Comparison of ENCODE assay signal across 10 mouse cellular contexts in the genomic region with DNA sequence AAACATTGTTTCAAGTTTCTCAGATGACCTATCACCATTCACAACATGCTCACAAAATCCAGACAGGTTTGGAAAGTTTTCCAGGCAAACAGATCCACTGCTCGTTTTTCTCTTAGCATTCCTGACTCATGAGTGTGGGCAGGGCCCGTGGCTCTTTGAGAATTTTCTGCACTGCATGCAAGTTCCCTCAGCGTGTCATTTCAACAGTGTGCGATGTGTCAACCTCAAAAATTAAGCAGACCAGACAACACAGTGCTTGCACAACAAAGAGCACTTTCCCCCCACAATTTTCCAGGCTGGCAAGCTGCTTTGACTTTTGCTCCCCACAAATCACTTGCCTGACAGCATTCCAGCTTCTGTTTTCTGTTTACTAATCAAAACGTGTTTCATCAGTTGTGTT.
A peak's percentile ranks its signal among the peaks of the same experiment; 100 is the strongest.
DNase-seq lines count a peak whose midpoint lies in the region; ATAC-seq and TF ChIP-seq lines count a peak whose summit lies in the region.
"Had no signal": no experiment of that assay in that cellular context is flagged by ENCODE, and none has a peak within 500 bp of the region (broad histone marks: within the 10 kb centered on the region; RNA-seq: fewer than 3 reads in every experiment).

No protein-coding gene starts in this region.

- TF ChIP-seq POLR2A in lung, adult 2 months (IDR thresholded peaks at IDR 0.05; ENCODE audit: borderline replicate concordance, extremely low read depth, low read depth, low read length): no peak

- no peak for ATAC-seq in hindbrain, embryonic 14.5 days (ENCODE audit: low FRiP score)
- ATAC-seq: inflammation-experienced regulatory T-cells, adult 6 months had no signal

- TF ChIP-seq CTCF in lung, adult 2 months (IDR thresholded peaks at IDR 0.05; ENCODE audit: insufficient read depth, low read length): no peak

- 35% methylated on average over 5 of the region's 5 CpGs for WGBS in lung, adult 2 months
- WGBS in limb, embryonic 10.5 days: 26% methylated on average over 5 of the region's 5 CpGs
- WGBS in hindbrain, embryonic 14.5 days: 43% methylated on average over 5 of the region's 5 CpGs

- DNase-seq in adrenal gland, postnatal 14 days: peak; percentile 7
- no peak for DNase-seq in adrenal gland, adult 8-10 months
- peak; percentile 2 for DNase-seq in lung, postnatal 10 days
- no peak for DNase-seq in lung, adult 2 months
- DNase-seq in embryo, embryonic 11 days: peak; percentile 21
- peak; percentile 37 for DNase-seq in limb, embryonic 10.5 days (ENCODE audit: low spot score)
- DNase-seq in cerebellum, adult 11 months: no peak
- DNase-seq in hindbrain, embryonic 14.5 days (ENCODE audit: low spot score): no peak

- no peak overlapping the region for H3K4me3 ChIP-seq in lung, adult 2 months (replicated peaks; ENCODE audit: extremely low read depth, low read depth, low read length)
- H3K4me3 ChIP-seq in limb, embryonic 10.5 days: no peak overlapping the region
- no peak overlapping the region for H3K4me3 ChIP-seq in hindbrain, embryonic 14.5 days (replicated peaks; ENCODE audit: low read length)
- H3K4me3 ChIP-seq: limb, embryonic 12.5 days had no signal

- H3K9ac ChIP-seq in hindbrain, embryonic 14.5 days: no peak overlapping the region
- H3K9ac ChIP-seq: limb, embryonic 12.5 days had no signal

- no peak overlapping the region for H3K27ac ChIP-seq in limb, embryonic 10.5 days
- H3K27ac ChIP-seq in hindbrain, embryonic 14.5 days: no peak overlapping the region
- H3K27ac ChIP-seq: limb, embryonic 12.5 days had no signal

- no peaks in the 10 kb centered on the region for H3K27me3 ChIP-seq in limb, embryonic 10.5 days (ENCODE audit: low read depth, poor library complexity, severe bottlenecking)
- H3K27me3 ChIP-seq in hindbrain, embryonic 14.5 days (ENCODE audit: control insufficient read depth, insufficient read depth, low read length): no peaks in the 10 kb centered on the region
- H3K27me3 ChIP-seq: limb, embryonic 12.5 days had no signal

- H3K36me3 ChIP-seq in limb, embryonic 10.5 days: no peaks in the 10 kb centered on the region
- no peaks in the 10 kb centered on the region for H3K36me3 ChIP-seq in hindbrain, embryonic 14.5 days (replicated peaks; ENCODE audit: control insufficient read depth, insufficient read depth)
- H3K36me3 ChIP-seq: limb, embryonic 12.5 days had no signal

- no peak overlapping the region for H3K4me2 ChIP-seq in hindbrain, embryonic 14.5 days (replicated peaks)
- H3K4me2 ChIP-seq: limb, embryonic 12.5 days had no signal

- H3K9me3 ChIP-seq in limb, embryonic 10.5 days (replicated peaks): no peaks in the 10 kb centered on the region
- H3K9me3 ChIP-seq in hindbrain, embryonic 14.5 days (ENCODE audit: control insufficient read depth, low read length): no peaks in the 10 kb centered on the region
- H3K9me3 ChIP-seq: limb, embryonic 12.5 days had no signal

- H3K4me1 ChIP-seq in lung, adult 2 months (ENCODE audit: control insufficient read depth, insufficient read depth, low read length): no peaks in the 10 kb centered on the region
- peaks cover 17% of the 10 kb centered on the region for H3K4me1 ChIP-seq in limb, embryonic 10.5 days
- no peaks in the 10 kb centered on the region for H3K4me1 ChIP-seq in hindbrain, embryonic 14.5 days (replicated peaks; ENCODE audit: control insufficient read depth, insufficient read depth, low read length)
- H3K4me1 ChIP-seq: limb, embryonic 12.5 days had no signal

Comparison
In these comparisons a context has a peak if more than half of its experiments do, and no peak if none do; other contexts are left out.
1. DNase-seq: peak in adrenal gland, postnatal 14 days (single experiment), lung, postnatal 10 days (single experiment), embryo, embryonic 11 days (single experiment) and limb, embryonic 10.5 days (single experiment); none in adrenal gland, adult 8-10 months (single experiment), lung, adult 2 months (single experiment), cerebellum, adult 11 months (single experiment) and hindbrain, embryonic 14.5 days (single experiment).